Mouse (Mus musculus): ENCODE measurements around the gene Smim20. TPM values are rescaled to one million over a fixed set of nuclear protein-coding genes. Genes with fewer than 3 reads are reported as not detected.

The Smim20 gene
- total and polyA plus RNA-seq, 2 experiments from 2014 or later: 35.7 to 76.0 TPM

GRCm38 (mm10) chr5:53259894-53260293, 7.0 kb upstream of the Smim20 start:
- no peak for TF ChIP-seq CTCF (IDR thresholded peaks at IDR 0.05)
- Histone ChIP-seq H3K9ac (replicated peaks; ENCODE audit: low read length, poor library complexity, severe bottlenecking) (no peak overlapping the region), H3K36me3 (ENCODE audit: insufficient read depth, low read length) (no peaks in the 10 kb centered on the region), H3K4me2 (ENCODE audit: low read depth, low read length, poor library complexity, severe bottlenecking) (no peak overlapping the region), H3K4me1 (ENCODE audit: insufficient read depth, low read length) (peaks cover 17% of the 10 kb centered on the region), H3K27ac (ENCODE audit: low read depth, low read length) (no peak overlapping the region), H3K27me3 (ENCODE audit: insufficient read depth, low read length) (no peaks in the 10 kb centered on the region), H3K4me3 (ENCODE audit: low read depth, low read length) (no peak overlapping the region), H3K9me3 (ENCODE audit: low read length) (no peaks in the 10 kb centered on the region)
- no peak; the same call in 1 of the 2 replicates for ATAC-seq (ENCODE audit: low FRiP score)
- 46% methylated on average over 5 of the region's 5 CpGs for WGBS
- DNase-seq (ENCODE audit: low spot score): no peak

DNA sequence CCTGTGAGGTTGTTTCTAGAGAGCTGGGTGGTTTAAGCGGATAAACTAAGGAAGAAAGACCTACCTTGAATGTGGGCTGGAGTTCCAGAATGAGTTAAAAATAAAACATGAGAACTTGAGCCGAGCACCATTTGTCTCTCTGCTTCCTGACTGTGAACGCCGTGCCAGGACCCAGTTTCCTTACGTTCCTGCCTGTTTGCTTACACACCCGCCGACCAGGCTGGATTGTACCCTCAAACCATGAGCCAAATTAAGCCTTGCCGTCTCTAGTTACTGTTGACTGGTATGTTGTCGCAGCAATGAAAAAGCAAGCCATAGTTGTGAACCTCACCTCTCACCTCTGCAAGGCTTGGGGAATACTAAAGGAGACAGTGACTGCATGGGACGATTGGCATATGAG, 4.9 kb upstream of the Smim20 start:
- Histone ChIP-seq H3K27ac (ENCODE audit: low read depth, low read length) (no peak overlapping the region), H3K36me3 (ENCODE audit: insufficient read depth, low read length) (no peaks in the 10 kb centered on the region), H3K9me3 (ENCODE audit: low read length) (no peaks in the 10 kb centered on the region), H3K9ac (replicated peaks; ENCODE audit: low read length, poor library complexity, severe bottlenecking) (no peak overlapping the region), H3K27me3 (ENCODE audit: insufficient read depth, low read length) (no peaks in the 10 kb centered on the region), H3K4me3 (ENCODE audit: low read depth, low read length) (no peak overlapping the region), H3K4me1 (ENCODE audit: insufficient read depth, low read length) (peaks cover 10% of the 10 kb centered on the region; the same call in 1 of the 2 replicates), H3K4me2 (ENCODE audit: low read depth, low read length, poor library complexity, severe bottlenecking) (no peak overlapping the region)
- ATAC-seq (ENCODE audit: low FRiP score): no peak
- WGBS: 91% methylated on average over 10 of the region's 10 CpGs
- no peak for TF ChIP-seq CTCF (IDR thresholded peaks at IDR 0.05)
- DNase-seq (ENCODE audit: low spot score): no peak

- WGBS: 85% methylated on average over 5 of the region's 5 CpGs
- H3K9ac ChIP-seq (replicated peaks; ENCODE audit: low read length, poor library complexity, severe bottlenecking): no peak overlapping the region
These were observed 2.8 kb upstream of the Smim20 start for GRCm38 (mm10) chr5:53264061-53264460.

DNA sequence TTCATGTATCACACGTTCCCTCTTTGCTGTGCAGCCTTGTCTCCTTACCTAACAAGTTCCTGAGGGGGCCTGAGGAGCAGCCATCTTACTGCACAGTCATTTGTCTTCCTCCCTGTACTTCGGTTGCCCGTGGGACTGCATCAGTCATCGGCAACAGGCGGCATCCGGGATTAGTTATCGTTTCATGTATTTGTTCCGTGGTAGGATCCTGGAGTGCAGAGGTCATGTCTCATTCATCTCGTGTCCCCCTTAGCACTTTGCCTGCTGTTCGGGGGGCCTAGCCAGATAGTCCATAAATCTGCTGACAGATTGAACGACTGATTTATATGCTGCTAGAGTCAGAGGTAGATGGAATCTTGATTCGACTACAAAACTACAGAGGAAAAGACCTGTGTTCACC, 1.1 kb upstream of the Smim20 start:
- H3K27me3 ChIP-seq (ENCODE audit: insufficient read depth, low read length): no peaks in the 10 kb centered on the region
- H3K4me2 ChIP-seq (ENCODE audit: low read depth, low read length, poor library complexity, severe bottlenecking): no peak overlapping the region
- H3K36me3 ChIP-seq (ENCODE audit: insufficient read depth, low read length): no peaks in the 10 kb centered on the region
- no peaks in the 10 kb centered on the region for H3K9me3 ChIP-seq (ENCODE audit: low read length)
- ATAC-seq (ENCODE audit: low FRiP score): no peak
- no peak overlapping the region for H3K9ac ChIP-seq (replicated peaks; ENCODE audit: low read length, poor library complexity, severe bottlenecking)
- H3K4me3 ChIP-seq (ENCODE audit: low read depth, low read length): no peak overlapping the region
- DNase-seq (ENCODE audit: low spot score): no peak
- TF ChIP-seq CTCF (IDR thresholded peaks at IDR 0.05): no peak
- H3K4me1 ChIP-seq (ENCODE audit: insufficient read depth, low read length): no peaks in the 10 kb centered on the region; the same call in 1 of the 2 replicates
- WGBS: 83% methylated on average over 12 of the region's 12 CpGs
- no peak overlapping the region for H3K27ac ChIP-seq (ENCODE audit: low read depth, low read length)

More at GRCm38 (mm10) chr5:53264061-53264460, 2.8 kb upstream of the Smim20 start:
- no peak for ATAC-seq (ENCODE audit: low FRiP score)
- H3K4me3 ChIP-seq (ENCODE audit: low read depth, low read length): no peak overlapping the region
- no peaks in the 10 kb centered on the region for H3K27me3 ChIP-seq (ENCODE audit: insufficient read depth, low read length)
- no peak for TF ChIP-seq CTCF (IDR thresholded peaks at IDR 0.05)
- H3K36me3 ChIP-seq (ENCODE audit: insufficient read depth, low read length): no peaks in the 10 kb centered on the region
- no peak overlapping the region for H3K27ac ChIP-seq (ENCODE audit: low read depth, low read length)
- H3K4me2 ChIP-seq (ENCODE audit: low read depth, low read length, poor library complexity, severe bottlenecking): no peak overlapping the region
- DNase-seq (ENCODE audit: low spot score): no peak
- H3K4me1 ChIP-seq (ENCODE audit: insufficient read depth, low read length): peaks cover under 1% of the 10 kb centered on the region; the same call in 1 of the 2 replicates
- H3K9me3 ChIP-seq (ENCODE audit: low read length): no peaks in the 10 kb centered on the region

- Histone ChIP-seq H3K27ac (ENCODE audit: low read depth, low read length) (0 out of 2 replicates have a peak overlapping the region, but pooled peaks have one; percentile 19), H3K9ac (replicated peaks; ENCODE audit: low read length, poor library complexity, severe bottlenecking) (no peak overlapping the region), H3K36me3 (ENCODE audit: insufficient read depth, low read length) (no peaks in the 10 kb centered on the region), H3K4me2 (ENCODE audit: low read depth, low read length, poor library complexity, severe bottlenecking) (no peak overlapping the region), H3K4me1 (ENCODE audit: insufficient read depth, low read length) (no peaks in the 10 kb centered on the region; the same call in 1 of the 2 replicates), H3K27me3 (ENCODE audit: insufficient read depth, low read length) (no peaks in the 10 kb centered on the region), H3K9me3 (ENCODE audit: low read length) (no peaks in the 10 kb centered on the region), H3K4me3 (ENCODE audit: low read depth, low read length) (no peak overlapping the region; the same call in 1 of the 2 replicates)
- no peak for TF ChIP-seq CTCF (IDR thresholded peaks at IDR 0.05)
- 77% methylated on average over 4 of the region's 4 CpGs for WGBS
- DNase-seq (ENCODE audit: low spot score) (no peak), ATAC-seq (ENCODE audit: low FRiP score) (peak; percentile 6; the same call in 1 of the 2 replicates)
These were observed 702 bp upstream of the Smim20 start for GRCm38 (mm10) chr5:53266181-53266580.

DNA sequence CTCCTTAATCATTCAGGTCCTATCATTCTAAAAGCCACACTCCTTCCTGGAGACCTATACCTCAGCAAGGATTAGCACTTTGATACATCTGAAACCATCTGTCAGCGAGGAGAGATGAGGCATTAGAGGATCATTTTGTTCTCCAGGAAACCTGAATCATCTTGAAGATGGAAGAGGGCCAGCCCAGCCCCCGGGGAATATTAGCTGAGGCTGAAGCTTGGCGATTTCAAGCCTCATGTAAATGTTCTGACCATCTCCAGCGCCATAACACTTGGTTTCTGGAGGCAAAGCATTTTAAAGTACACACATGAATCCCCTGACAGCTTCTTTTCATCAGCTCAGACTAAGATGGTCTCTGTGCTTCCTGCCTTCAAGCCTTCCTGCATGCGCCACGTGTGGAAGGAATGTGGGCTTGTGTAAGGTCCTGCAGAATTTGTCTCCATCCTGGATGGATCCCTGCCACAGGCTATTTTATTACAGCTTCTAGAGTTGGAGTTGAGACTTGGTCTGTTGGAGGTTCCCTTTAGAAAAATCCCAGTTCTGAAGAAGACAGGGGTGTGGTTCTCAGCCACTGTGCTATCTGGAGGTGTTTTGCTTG, 1.3 kb downstream of the Smim20 start:
- Histone ChIP-seq H3K9ac (replicated peaks; ENCODE audit: low read length, poor library complexity, severe bottlenecking) (no peak overlapping the region), H3K27ac (ENCODE audit: low read depth, low read length) (no peak overlapping the region), H3K4me1 (ENCODE audit: insufficient read depth, low read length) (no peaks in the 10 kb centered on the region; the same call in 1 of the 2 replicates), H3K27me3 (ENCODE audit: insufficient read depth, low read length) (no peaks in the 10 kb centered on the region), H3K4me3 (ENCODE audit: low read depth, low read length) (no peak overlapping the region), H3K9me3 (ENCODE audit: low read length) (no peaks in the 10 kb centered on the region), H3K36me3 (ENCODE audit: insufficient read depth, low read length) (no peaks in the 10 kb centered on the region), H3K4me2 (ENCODE audit: low read depth, low read length, poor library complexity, severe bottlenecking) (no peak overlapping the region)
- no peak for DNase-seq (ENCODE audit: low spot score)
- TF ChIP-seq CTCF (IDR thresholded peaks at IDR 0.05): 0 out of 2 replicates have a peak, but pooled peaks have one; percentile 5
- ATAC-seq (ENCODE audit: low FRiP score): no peak
- 70% methylated on average over 6 of the region's 6 CpGs for WGBS

Measured in midbrain, postnatal 0 days (tissue).